Mouse (Mus musculus) liver, adult 2 months (tissue): ENCODE measurements around the gene Zfp91.

Experiments used
- CTCF ChIP-seq: fragments of 200-500 bp; IDR thresholded peaks from 2 replicates; pipeline ENCODE4 v1.5.1; 2011; ENCODE audit warnings: low read depth, low read length, control low read depth
- POLR2A ChIP-seq: fragments of 200-500 bp; IDR thresholded peaks from 2 replicates; pipeline ENCODE4 v1.6.1; 2011; ENCODE audit warnings: low read length, control low read depth; ENCODE audit not compliant: insufficient read depth; ENCODE audit errors: extremely low read depth

DNA sequence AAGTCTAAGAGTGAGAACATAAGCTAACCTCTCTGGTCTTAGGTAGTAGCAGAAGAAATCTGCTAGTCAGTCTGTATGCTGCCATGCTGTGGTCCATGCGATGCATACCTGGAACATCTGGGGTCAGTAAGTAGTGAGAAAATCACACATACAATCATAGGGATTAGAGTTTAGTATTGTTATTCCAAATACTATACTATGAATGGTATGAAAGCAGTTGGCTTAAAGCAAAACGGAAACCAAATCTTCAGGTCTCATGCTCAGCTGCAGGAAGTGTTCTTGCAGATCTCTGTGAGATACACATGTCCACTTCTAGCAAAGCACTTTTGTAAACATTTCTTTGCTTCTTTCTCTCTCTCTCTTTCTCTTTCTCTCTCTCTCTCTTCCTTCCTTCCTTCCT, 10.3 kb upstream of the Zfp91 start:
- no peak for TF ChIP-seq POLR2A
- no peak for TF ChIP-seq CTCF
